Mouse (Mus musculus): ENCODE data around the gene Zmynd10. TPM values are rescaled to one million over a fixed set of nuclear protein-coding genes. Genes with fewer than 3 reads are reported as not detected.

Gene Zmynd10
- total and polyA plus RNA-seq, 2 experiments from 2014 or later = 0.25 TPM; not detected in 1

DNA sequence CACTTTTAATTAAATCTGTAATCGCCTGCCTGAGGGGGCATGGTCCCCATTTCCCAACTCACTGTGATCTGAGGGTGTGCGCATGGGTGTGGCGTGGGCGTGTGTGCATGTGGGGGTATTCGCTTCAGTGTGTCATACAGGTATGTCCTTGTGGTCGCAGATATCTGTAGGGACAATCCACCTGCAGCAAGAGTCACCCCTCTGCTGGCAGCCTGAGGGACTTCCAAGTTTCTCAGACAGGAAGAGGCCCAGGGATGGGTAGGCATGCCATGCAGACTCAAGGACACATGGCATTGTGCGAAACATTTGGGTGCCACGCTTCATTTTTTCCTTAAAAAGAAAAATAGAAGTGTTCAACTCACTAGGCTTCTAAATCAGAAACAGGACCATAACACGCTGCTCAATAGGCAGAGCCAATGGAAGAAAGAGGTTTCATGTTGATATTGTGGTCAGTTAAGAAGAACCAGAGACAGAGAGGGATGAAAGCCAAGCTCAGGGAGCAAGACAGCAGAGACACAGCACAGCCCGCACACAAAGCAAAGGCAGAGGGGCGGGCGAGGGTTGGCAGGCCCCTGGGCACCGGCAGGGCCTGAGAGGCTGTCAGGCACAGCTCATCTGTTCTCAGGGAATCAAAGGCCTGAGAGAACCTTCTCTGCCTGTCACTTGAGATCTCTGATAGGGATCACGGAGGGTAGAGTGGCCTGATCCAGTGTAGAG lies 36.6 kb upstream of the Zmynd10 start:
- H3K27ac ChIP-seq (ENCODE audit: low read depth) = no peak overlapping the region
- 78% methylated on average over 14 of the region's 14 CpGs for WGBS
- no peak overlapping the region for H3K9ac ChIP-seq (replicated peaks; ENCODE audit: low read depth, low read length)
- no peaks in the 10 kb centered on the region for H3K4me1 ChIP-seq (ENCODE audit: control insufficient read depth, insufficient read depth)
- H3K36me3 ChIP-seq (replicated peaks; ENCODE audit: control insufficient read depth, insufficient read depth, low read length) = no peaks in the 10 kb centered on the region
- no peak for TF ChIP-seq EP300 (IDR thresholded peaks at IDR 0.05; ENCODE audit: low read depth)
- TF ChIP-seq CTCF (IDR thresholded peaks at IDR 0.05; ENCODE audit: low read depth) = no peak
- no peak for DNase-seq (ENCODE audit: low spot score)
- ATAC-seq (ENCODE audit: insufficient read depth, low read depth) = no peak
- no peak overlapping the region for H3K4me2 ChIP-seq (ENCODE audit: low read depth, low read length)
- H3K9me3 ChIP-seq (replicated peaks; ENCODE audit: control insufficient read depth, low read length) = no peaks in the 10 kb centered on the region
- 0 out of 2 replicates have a peak, but pooled peaks cover 3% of the 10 kb centered on the region for H3K27me3 ChIP-seq (ENCODE audit: control insufficient read depth, insufficient read depth, low read length)
- H3K4me3 ChIP-seq (ENCODE audit: low read depth, low read length) = no peak overlapping the region

DNA sequence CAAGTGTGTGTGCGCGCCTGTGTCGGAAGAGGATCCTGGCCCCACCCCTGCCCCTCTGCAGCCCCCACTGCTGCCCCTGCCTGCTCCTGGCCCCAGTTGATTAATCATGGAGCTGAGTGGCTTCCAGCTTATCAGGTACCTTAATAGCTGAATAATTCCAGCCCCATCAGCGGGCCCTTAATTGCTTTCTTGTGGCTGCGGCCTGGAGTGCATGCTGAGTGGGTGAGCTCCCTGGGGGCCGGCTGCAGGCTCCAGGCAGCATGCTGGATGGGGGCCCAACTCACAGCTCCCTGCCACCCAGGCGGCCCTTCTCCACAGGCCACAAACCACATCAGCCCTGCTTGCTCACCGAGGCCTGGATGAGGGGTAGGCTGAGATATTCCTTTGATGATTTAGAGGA lies 35.7 kb upstream of the Zmynd10 start:
- Histone ChIP-seq H3K9me3 (replicated peaks; ENCODE audit: control insufficient read depth, low read length) (no peaks in the 10 kb centered on the region), H3K4me3 (ENCODE audit: low read depth, low read length) (no peak overlapping the region), H3K9ac (replicated peaks; ENCODE audit: low read depth, low read length) (no peak overlapping the region), H3K4me1 (ENCODE audit: control insufficient read depth, insufficient read depth) (no peaks in the 10 kb centered on the region), H3K4me2 (ENCODE audit: low read depth, low read length) (no peak overlapping the region), H3K36me3 (replicated peaks; ENCODE audit: control insufficient read depth, insufficient read depth, low read length) (no peaks in the 10 kb centered on the region), H3K27me3 (ENCODE audit: control insufficient read depth, insufficient read depth, low read length) (0 out of 2 replicates have a peak, but pooled peaks cover 3% of the 10 kb centered on the region), H3K27ac (ENCODE audit: low read depth) (no peak overlapping the region)
- no peak for TF ChIP-seq CTCF (IDR thresholded peaks at IDR 0.05; ENCODE audit: low read depth)
- TF ChIP-seq EP300 (IDR thresholded peaks at IDR 0.05; ENCODE audit: low read depth) = no peak
- 58% methylated on average over 8 of the region's 8 CpGs for WGBS
- DNase-seq (ENCODE audit: low spot score) (no peak), ATAC-seq (ENCODE audit: insufficient read depth, low read depth) (no peak)

DNA sequence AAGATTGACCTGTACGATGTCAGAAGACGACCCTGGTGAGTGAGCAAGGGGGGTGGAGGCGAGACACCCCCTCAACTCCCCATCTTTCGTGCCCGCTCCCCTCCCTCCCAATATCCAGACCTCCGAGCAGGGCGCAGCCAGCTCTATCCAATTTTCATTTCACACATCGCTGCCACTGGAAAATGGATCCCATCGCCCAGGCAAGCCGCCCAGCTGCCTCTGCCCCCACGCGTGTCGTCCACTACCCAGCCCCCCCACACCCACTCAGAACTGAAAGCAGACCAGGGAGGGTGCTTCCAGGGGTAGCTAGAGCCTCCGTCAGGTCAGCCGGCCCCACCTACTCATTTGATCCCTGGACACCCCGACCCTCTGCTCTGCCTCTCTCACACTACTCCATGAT lies 34.8 kb upstream of the Zmynd10 start:
- DNase-seq (ENCODE audit: low spot score) = no peak

DNA sequence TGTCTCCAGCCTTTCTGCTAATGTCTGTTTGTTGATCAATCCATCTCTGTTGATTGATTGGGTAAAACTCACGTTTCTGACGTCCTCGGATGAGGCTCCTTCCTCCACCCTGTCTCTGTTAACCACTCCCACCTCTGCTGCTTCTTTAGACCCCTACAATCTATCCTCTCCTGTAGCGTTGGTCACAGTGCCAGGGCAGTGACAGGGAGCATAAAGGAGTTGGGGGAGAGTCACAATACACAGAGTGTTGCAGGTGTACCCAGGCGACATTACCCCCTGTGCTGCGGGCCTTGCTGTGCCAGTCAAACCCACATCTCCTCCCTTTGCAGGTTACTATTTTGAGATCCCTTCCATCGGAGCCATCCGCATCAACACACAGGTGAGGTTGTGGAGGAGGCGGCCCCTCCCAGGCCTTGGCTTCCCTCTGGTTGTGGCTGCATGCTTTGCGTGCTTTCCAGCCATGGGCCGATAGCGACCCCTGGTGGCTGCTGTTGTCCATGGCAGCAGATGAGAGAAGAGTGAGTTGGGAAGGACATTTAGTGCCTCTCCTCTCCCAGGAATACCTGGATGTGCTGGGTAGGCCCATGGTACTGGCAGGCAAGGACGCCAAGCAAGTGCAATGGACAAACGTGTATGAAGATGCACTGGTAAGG lies 32.7 kb upstream of the Zmynd10 start:
- 29% methylated on average over 14 of the region's 14 CpGs for WGBS
- Histone ChIP-seq H3K9ac (replicated peaks; ENCODE audit: low read depth, low read length) (no peak overlapping the region), H3K4me2 (ENCODE audit: low read depth, low read length) (no peak overlapping the region), H3K9me3 (replicated peaks; ENCODE audit: control insufficient read depth, low read length) (no peaks in the 10 kb centered on the region), H3K27me3 (ENCODE audit: control insufficient read depth, insufficient read depth, low read length) (0 out of 2 replicates have a peak, but pooled peaks cover 3% of the 10 kb centered on the region), H3K4me3 (ENCODE audit: low read depth, low read length) (no peak overlapping the region), H3K27ac (ENCODE audit: low read depth) (no peak overlapping the region), H3K4me1 (ENCODE audit: control insufficient read depth, insufficient read depth) (no peaks in the 10 kb centered on the region), H3K36me3 (replicated peaks; ENCODE audit: control insufficient read depth, insufficient read depth, low read length) (no peaks in the 10 kb centered on the region)
- peak; percentile 35; the same call in 1 of the 2 replicates for ATAC-seq (ENCODE audit: insufficient read depth, low read depth)
- peak; percentile 43 for DNase-seq (ENCODE audit: low spot score)
- TF ChIP-seq CTCF (IDR thresholded peaks at IDR 0.05; ENCODE audit: low read depth) (peak; percentile 100), EP300 (IDR thresholded peaks at IDR 0.05; ENCODE audit: low read depth) (no peak)

More for the DNA sequence above, 34.8 kb upstream of the Zmynd10 start:
- Histone ChIP-seq H3K4me1 (ENCODE audit: control insufficient read depth, insufficient read depth) (no peaks in the 10 kb centered on the region), H3K36me3 (replicated peaks; ENCODE audit: control insufficient read depth, insufficient read depth, low read length) (no peaks in the 10 kb centered on the region), H3K9ac (replicated peaks; ENCODE audit: low read depth, low read length) (no peak overlapping the region), H3K27me3 (ENCODE audit: control insufficient read depth, insufficient read depth, low read length) (0 out of 2 replicates have a peak, but pooled peaks cover 3% of the 10 kb centered on the region), H3K9me3 (replicated peaks; ENCODE audit: control insufficient read depth, low read length) (no peaks in the 10 kb centered on the region), H3K27ac (ENCODE audit: low read depth) (no peak overlapping the region), H3K4me2 (ENCODE audit: low read depth, low read length) (no peak overlapping the region), H3K4me3 (ENCODE audit: low read depth, low read length) (no peak overlapping the region)
- no peak for ATAC-seq (ENCODE audit: insufficient read depth, low read depth)
- no peak for TF ChIP-seq CTCF (IDR thresholded peaks at IDR 0.05; ENCODE audit: low read depth)
- TF ChIP-seq EP300 (IDR thresholded peaks at IDR 0.05; ENCODE audit: low read depth) = no peak
- 79% methylated on average over 16 of the region's 16 CpGs for WGBS

DNA sequence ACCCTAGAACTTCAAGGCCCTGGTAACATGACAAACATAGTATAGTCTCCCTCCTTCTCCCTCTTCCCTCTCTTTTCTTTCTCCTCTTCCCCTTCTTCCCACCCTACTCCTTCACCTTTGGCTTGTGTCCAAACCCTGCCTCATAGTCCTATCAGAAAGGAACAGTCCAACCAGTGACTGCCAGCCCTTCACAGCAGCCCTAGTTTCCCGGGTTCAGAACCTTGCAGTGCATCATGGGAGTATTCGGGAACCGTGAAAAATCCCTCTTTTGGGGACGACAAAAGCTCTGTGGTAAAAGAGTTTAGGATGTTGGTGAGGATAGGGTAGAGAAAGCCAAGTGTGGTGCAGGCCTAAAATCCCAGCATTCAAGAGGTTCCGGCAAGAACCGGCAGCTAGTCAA lies 26.8 kb upstream of the Zmynd10 start:
- Histone ChIP-seq H3K36me3 (replicated peaks; ENCODE audit: control insufficient read depth, insufficient read depth, low read length) (no peaks in the 10 kb centered on the region), H3K27me3 (ENCODE audit: control insufficient read depth, insufficient read depth, low read length) (peaks cover 5% of the 10 kb centered on the region; the same call in 1 of the 2 replicates), H3K4me1 (ENCODE audit: control insufficient read depth, insufficient read depth) (no peaks in the 10 kb centered on the region), H3K9ac (replicated peaks; ENCODE audit: low read depth, low read length) (no peak overlapping the region), H3K4me3 (ENCODE audit: low read depth, low read length) (no peak overlapping the region), H3K27ac (ENCODE audit: low read depth) (no peak overlapping the region), H3K4me2 (ENCODE audit: low read depth, low read length) (no peak overlapping the region), H3K9me3 (replicated peaks; ENCODE audit: control insufficient read depth, low read length) (no peaks in the 10 kb centered on the region)
- ATAC-seq (ENCODE audit: insufficient read depth, low read depth) (no peak), DNase-seq (ENCODE audit: low spot score) (no peak)
- no peak for TF ChIP-seq CTCF (IDR thresholded peaks at IDR 0.05; ENCODE audit: low read depth)
- no peak for TF ChIP-seq EP300 (IDR thresholded peaks at IDR 0.05; ENCODE audit: low read depth)
- WGBS = 64% methylated on average over 6 of the region's 6 CpGs
